Mouse (Mus musculus): ENCODE data around the gene Gm10722.
"Not testable (repeated sequence)": the region's sequence is repeated elsewhere in the genome, so short reads cannot be mapped to it uniquely, and the experiment has no call there.

DNA sequence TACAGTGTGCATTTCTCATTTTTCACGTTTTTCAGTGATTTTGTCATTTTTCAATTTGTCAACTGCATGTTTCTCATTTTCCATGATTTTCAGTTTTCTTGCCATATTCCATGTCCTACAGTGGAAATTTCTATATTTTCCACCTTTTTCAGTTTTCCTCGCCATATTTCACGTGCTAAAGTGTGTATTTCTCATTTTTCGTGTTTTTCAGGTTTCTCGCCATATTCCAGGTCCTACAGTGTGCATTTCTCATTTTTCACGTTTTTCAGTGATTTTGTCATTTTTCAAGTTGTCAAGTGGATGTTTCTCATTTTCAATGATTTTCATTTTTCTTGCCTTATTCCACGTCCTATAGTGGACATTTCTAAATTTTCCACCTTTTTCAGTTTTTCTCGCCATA, 35.9 kb downstream of the Gm10722 start, which contains the start of gene Gm10715:
- not testable (repeated sequence) for TF ChIP-seq CTCF, POLR2A (IDR thresholded peaks at IDR 0.05; ENCODE audit: insufficient read depth, low read depth, low read length)
